Mouse (Mus musculus) heart, adult 18-20 months (tissue): ENCODE results near the gene Slc26a8. TPM values are rescaled to one million over a fixed set of nuclear protein-coding genes. Genes with fewer than 3 reads are reported as not detected.
"Not testable (repeated sequence)": the region's sequence is repeated elsewhere in the genome, so short reads cannot be mapped to it uniquely, and the experiment has no call there.

Experiments used
- DNase-seq, 2 experiments: peaks; one replicate each; pipeline ENCODE4 v3.0.0; 2021 to 2022; ENCODE audit warnings: mixed read lengths in 1 of 2
- long read RNA-seq, 2 experiments: library from polyadenylated mRNA; stranded (forward); transcript quantifications; one replicate each; pipeline ENCODE4 v2.0.0; 2021
- total RNA-seq, 2 experiments: library from RNA; stranded (reverse); gene quantifications; 2 replicates each; pipeline ENCODE4 v1.2.3; 2021

Slc26a8 gene
- under 1 TPM in 1 of 2 experiments, not detected in 1; 0.39 TPM for total RNA-seq
- long read RNA-seq, experiment 1 = 0 reads
- long read RNA-seq, experiment 2 = 0 reads

DNA sequence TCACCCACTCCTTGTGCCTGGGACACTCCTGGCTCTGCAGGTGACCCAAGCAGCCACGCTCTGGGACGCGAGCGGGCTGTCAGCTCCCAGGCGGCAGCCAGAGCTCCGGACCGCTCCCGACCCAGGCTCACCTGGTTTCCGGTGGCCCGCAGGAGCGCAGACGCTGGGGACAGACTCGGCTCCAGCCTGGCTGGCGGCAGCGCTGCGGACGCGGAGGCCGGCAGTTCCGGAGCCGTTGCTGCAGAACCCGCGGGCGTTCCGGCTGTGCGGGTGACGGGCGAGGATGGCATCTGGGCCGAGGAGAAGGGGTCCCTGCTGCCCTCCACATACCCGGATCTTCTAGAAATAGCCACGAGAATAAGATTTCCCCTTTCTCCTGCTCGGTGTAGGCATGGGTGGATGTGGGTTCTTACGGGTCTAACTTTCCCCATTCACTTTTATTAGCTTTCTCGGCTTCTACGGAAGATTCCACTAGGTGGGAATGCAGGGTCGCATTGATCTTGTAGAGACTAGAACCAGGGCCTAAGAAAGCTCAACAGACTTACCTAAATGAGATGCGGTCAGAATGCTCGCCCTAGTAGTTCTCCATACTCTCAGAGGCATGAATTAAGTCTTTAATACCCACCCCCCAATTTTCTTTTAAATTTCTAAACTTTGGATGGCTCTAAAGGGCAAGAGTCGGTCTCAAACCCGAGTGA is at the start of gene Slc26a8:
TSS of gene Slc26a8 (minus strand) at position 648 of the 698 bp plus-strand sequence.
- peak in 1 of 2 experiments; percentile 13 for DNase-seq

- no peak for DNase-seq
Observed at GRCm38 (mm10) chr17:28739244-28739643, 49.2 kb upstream of the Slc26a8 start.

DNA sequence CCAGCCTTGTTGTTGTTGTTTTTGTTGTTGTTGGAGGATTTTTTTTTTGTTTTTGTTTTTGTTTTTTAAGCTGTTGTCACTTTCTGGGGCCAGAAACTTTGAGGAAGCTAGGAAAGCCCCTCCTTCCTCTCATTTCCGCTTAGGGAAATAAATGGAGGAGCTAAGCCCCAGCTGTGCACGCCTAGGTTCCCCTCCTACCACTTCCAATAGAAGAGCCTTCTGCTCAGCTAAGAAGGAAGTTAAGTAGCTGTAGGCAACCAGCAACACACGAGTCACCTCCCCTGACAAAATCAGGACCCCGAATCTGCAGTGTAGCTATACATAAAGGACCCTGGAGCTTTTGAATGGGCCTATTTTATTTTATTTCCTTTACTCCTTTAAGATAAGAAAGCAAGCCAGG is 47.9 kb upstream of the Slc26a8 start:
- peak in 1 of 2 experiments; percentile 42 for DNase-seq

DNA sequence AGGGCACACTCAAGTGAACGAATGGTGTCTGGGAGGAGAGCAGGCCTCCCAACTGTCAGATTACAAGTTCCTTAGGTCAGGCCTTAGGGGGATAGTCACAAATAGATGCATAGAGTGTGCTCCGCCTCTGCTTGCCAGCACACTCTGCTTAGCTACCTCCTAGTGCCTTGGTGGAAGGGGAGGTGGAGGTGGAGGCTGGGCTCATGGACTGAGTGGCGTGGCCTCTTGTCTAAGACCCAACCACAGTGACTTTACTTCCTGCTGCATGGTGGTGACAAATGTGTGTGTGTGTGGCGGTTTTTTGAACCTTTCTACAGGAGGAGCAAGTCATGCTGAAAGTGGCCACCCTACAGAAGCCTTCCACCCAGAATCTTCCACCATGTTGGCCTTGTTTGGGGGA is 46.5 kb upstream of the Slc26a8 start:
- DNase-seq = no peak

- no peak for DNase-seq
Observed at GRCm38 (mm10) chr17:28735317-28736105, 45.5 kb upstream of the Slc26a8 start.

DNA sequence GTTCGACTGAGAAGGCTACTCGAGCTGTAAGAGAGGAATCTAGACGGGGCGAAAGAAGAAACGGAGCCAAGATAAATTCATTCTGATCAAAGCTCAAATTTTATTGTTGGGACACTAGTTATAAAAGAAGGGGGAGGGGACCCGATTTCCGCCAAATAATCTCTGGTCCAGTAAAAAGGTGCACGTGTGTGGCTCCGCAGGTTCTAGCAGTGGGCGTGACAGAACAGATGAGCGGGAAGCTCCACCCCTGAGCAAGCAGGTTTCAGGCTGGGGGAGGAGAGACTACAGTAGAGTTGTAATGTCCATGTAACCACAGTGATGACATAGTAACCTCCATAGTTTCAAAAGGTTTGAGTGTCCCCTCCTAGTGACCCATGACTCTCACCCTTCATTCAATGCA is 37.5 kb upstream of the Slc26a8 start:
- not testable (repeated sequence) for DNase-seq

DNA sequence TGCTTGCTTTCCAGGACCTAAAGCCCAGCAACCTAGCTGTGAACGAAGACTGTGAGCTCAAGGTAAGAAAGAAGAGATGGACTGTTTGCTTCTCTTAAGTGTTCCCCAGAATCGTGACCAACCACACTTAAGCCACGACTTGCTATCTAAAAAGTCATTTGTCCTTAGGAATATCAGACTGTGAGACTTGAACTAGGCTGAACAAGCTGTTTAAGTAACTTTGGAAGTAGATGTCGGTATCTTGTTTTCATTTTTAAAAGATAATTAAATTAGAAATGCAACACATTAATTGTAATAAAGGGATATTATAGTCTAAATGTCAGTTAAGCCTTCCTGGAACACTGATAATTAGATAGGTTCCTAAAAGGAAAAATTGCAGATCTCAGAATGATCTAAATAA is 35.8 kb upstream of the Slc26a8 start, which contains the start of gene AC170998.1:
TSS of gene AC170998.1 (plus strand) at position 301 of the 400 bp plus-strand sequence.
- no peak for DNase-seq

GRCm38 (mm10) chr17:28717535-28717934 is 27.5 kb upstream of the Slc26a8 start:
- no peak for DNase-seq

GRCm38 (mm10) chr17:28715832-28716548 is 26.0 kb upstream of the Slc26a8 start:
- DNase-seq = peak in 1 of 2 experiments; percentile 39

GRCm38 (mm10) chr17:28714006-28714405 is 24.0 kb upstream of the Slc26a8 start:
- no peak for DNase-seq

GRCm38 (mm10) chr17:28712305-28712704 is 22.3 kb upstream of the Slc26a8 start:
- peak in 1 of 2 experiments; percentile 39 for DNase-seq

DNA sequence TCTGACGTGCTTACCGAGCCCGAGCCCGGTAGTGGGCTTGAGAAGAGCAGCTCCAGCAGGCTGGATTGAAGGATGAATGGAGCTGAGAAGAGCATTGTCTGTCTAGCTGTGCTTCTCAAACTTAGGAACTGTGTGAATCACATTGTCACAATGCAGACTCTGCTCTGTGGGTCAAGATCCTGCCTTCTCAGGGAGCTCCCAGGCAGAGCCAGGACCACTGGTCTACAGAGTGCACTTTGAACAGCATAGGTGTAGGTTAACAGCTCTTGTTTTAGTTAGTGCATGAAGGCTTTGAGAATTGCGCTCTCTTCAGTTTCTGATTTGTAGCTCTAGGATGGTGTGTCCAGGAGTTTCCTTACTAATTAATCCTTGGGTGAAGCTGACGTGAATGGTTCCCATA is 21.2 kb upstream of the Slc26a8 start:
- no peak for DNase-seq

DNA sequence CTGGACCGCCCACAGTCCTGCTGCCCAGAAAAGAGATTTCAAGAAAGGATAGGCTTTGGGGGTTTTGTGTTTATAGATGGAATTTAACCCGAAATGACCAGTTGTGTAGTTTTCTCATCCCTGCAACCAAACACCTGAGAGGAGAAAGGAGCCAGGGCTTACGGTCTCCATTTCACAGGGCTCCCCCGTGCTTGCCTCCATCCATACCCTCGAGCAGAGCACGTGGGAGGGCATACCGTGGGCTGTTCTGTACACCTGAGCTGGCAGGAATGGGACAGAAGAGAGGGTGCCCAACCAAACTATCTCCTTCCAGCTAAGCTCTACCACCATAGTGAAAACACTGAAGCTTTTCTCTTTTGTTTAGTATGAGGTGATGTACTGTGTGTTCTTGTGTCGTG is 20.3 kb upstream of the Slc26a8 start:
- DNase-seq = no peak

DNA sequence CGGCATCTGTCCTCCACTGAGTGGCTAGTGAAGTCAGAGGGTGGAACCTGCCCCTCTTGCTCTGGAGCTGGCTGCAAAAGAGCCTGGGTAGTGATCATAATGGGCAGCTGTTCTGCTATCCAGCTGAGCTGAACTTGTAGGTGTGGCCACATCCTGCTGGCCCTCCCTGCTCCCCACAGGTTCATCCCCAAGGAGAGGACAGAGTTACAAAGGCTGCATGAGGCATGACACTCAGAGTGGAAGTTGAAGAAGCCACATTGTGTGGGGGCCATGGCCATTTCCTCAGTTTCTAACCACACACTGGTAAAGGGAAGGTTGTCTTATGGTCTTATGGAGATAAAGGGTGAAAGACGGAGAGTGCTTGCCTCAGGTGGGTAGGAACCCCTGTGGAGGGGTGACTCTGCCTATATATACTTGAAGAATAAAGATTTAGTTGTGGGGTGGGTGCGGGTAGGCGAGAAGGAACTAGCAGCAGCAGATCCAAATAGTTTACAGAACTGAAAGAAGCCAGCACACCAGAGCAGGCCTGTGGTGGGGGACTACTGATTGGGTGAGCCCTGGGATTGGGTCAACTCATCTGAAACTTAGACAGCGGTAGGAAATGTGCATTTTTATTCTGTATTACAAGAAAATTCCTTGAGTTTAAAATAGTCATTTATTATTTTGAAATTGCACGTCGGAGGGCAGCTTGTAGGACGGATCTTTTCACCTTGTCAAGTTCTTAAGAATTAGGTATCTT is 19.7 kb upstream of the Slc26a8 start:
- DNase-seq = peak; percentile 35 to 42

- peak in 1 of 2 experiments; percentile 54 for DNase-seq
Observed at GRCm38 (mm10) chr17:28708989-28709388, 19.0 kb upstream of the Slc26a8 start.

DNA sequence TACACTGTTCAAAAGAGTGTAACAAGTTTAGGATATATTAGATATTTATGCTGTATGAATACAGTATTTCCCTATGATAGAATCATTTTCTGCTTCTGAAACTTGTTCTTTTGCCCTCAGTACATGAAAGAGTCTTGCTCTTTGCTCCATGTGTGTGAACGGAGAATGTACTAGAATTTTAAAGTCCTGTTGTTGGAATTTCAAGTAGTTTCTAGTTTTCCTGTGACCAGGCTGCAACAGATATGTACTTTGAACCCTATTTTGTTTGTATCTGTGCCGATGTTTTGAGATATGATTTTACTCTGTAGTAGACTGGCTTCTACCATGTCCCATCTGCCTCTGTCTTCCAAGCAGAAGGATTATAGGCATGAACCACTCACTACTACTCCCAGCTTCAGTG is 17.8 kb upstream of the Slc26a8 start:
- DNase-seq = no peak

GRCm38 (mm10) chr17:28707136-28707627 is 17.1 kb upstream of the Slc26a8 start:
- no peak for DNase-seq

GRCm38 (mm10) chr17:28706697-28707096 is 16.7 kb upstream of the Slc26a8 start:
- peak in 1 of 2 experiments; percentile 42 for DNase-seq

DNA sequence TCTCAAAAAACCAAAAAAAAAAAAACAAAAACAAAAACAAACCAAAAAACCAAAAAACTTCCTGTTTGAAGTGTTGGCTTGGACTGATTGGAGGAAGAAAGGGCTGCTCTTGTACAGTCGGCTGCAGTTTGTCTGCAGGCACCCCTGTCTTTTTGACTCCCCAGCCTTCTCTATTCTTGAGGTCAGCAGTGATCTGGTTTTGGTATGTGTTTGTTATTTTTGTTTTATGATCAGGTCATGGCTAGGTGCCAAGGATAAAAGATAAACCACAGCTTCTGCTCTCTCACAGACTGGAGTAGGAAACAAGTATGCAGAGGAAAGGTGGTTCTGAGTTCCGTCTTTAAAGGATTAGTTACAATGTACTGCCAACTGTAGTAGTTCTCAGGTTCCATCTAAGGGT is 12.6 kb upstream of the Slc26a8 start:
- peak in 1 of 2 experiments; percentile 44 for DNase-seq

DNA sequence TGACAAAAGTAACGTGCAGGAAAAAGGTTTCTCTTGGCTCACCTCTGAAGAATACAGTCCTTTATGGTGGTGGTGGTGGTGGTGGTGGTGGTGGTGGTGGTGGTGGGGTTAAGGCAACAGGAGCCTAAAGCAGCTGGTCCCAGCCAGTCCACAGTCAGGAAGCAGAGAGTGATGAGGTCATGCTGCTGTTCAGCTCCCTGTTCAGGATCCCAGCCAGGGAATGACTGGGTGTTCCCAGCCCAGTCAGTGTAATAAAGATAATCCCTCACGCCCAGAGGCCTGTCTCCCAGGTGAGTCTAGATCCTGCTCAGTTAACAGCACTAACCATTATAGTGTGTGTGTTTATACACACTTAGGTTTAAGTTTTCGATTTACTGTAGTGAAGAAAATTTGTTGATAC is 11.7 kb upstream of the Slc26a8 start:
- DNase-seq = peak in 1 of 2 experiments; percentile 42

GRCm38 (mm10) chr17:28701171-28701570 is 11.1 kb upstream of the Slc26a8 start:
- no peak for DNase-seq

DNA sequence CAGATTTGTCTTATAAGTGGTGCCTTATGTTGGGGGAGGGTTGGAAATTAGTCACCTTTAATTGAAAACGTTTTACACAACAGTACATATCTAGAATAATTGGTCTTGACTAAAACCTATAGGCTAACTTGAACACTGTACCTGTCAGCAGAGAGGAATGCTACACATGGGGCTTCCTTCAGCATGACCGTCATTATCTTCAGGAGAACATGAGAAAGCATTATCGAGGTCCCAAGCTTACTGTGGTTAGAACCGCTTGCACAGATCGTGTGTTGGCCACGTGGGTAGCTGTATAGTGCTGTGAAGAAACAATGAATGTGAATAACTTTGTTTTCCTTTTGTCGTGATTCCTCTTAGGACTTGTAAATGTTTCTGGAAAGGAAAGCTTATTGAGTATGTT is 9.8 kb upstream of the Slc26a8 start:
- no peak for DNase-seq
